Comparison of ENCODE assay signal across 20 mouse cellular contexts in genomic region chr7:65892264-65892828, GRCm38 (mm10). TPM values are rescaled to one million over a fixed set of nuclear protein-coding genes. Genes with fewer than 3 reads are reported as not detected.
DNase-seq lines count a peak whose midpoint lies in the region; ATAC-seq lines count a peak whose summit lies in the region.
"Had no signal": no experiment of that assay in that cellular context is flagged by ENCODE, and none has a peak within 500 bp of the region (broad histone marks: within the 10 kb centered on the region; RNA-seq: fewer than 3 reads in every experiment).

No protein-coding gene starts in this region.

- no peak overlapping the region for H3K4me3 ChIP-seq in hindbrain, embryonic 16.5 days (ENCODE audit: low read length)
- H3K4me3 ChIP-seq in hindbrain, embryonic 11.5 days (ENCODE audit: low read depth, low read length) = no peak overlapping the region
- H3K4me3 ChIP-seq: embryonic facial prominence, embryonic 10.5 days; forebrain, embryonic 12.5 days; intestine, embryonic 15.5 days; limb, embryonic 12.5 days; liver, embryonic 12.5 days; myocyte had no signal

- intact Hi-C loops in left cerebral cortex, postnatal 4 days (cut with DNase I) = no loop called here
- intact Hi-C loops in left cerebral cortex, postnatal 10 days (cut with DNase I) = no loop called here

- peak; percentile 38; the same call in 1 of the 2 replicates for ATAC-seq in hindbrain, embryonic 16.5 days
- ATAC-seq in hindbrain, embryonic 11.5 days (ENCODE audit: low FRiP score) = no peak
- ATAC-seq in granulocyte monocyte progenitor cell, adult 5-6 weeks (replicated peaks; ENCODE audit: poor library complexity, severe bottlenecking) = no peak
- ATAC-seq: intestine, embryonic 15.5 days had no signal

- peaks cover 3% of the 10 kb centered on the region; the same call in 1 of the 2 replicates for H3K4me1 ChIP-seq in hindbrain, embryonic 16.5 days (ENCODE audit: control insufficient read depth, insufficient read depth, low read depth, low read length)
- no peaks in the 10 kb centered on the region for H3K4me1 ChIP-seq in hindbrain, embryonic 11.5 days (replicated peaks; ENCODE audit: control insufficient read depth, insufficient read depth, low read length)
- H3K4me1 ChIP-seq: forebrain, embryonic 12.5 days; intestine, embryonic 15.5 days; liver, embryonic 12.5 days had no signal

- no peak overlapping the region for H3K9ac ChIP-seq in hindbrain, embryonic 16.5 days (ENCODE audit: low read depth, low read length)
- no peak overlapping the region for H3K9ac ChIP-seq in hindbrain, embryonic 11.5 days (ENCODE audit: low read depth, low read length)
- H3K9ac ChIP-seq: forebrain, embryonic 12.5 days; intestine, embryonic 15.5 days; limb, embryonic 12.5 days; liver, embryonic 12.5 days; lung, embryonic 14.5 days had no signal

- H3K27ac ChIP-seq in hindbrain, embryonic 16.5 days (ENCODE audit: low read depth, low read length) = no peak overlapping the region
- no peak overlapping the region for H3K27ac ChIP-seq in hindbrain, embryonic 11.5 days (ENCODE audit: low read depth, low read length)
- H3K27ac ChIP-seq: embryonic facial prominence, embryonic 10.5 days; forebrain, embryonic 12.5 days; intestine, embryonic 15.5 days; limb, embryonic 12.5 days; liver, embryonic 12.5 days had no signal

- DNase-seq in cerebellum, adult 18-20 months = peak; percentile 38
- DNase-seq in cerebellum, adult 8-10 months = no peak
- no peak for DNase-seq in hindbrain, embryonic 11.5 days (ENCODE audit: low spot score)
- peak; percentile 18 for DNase-seq in left cerebral cortex, postnatal 4 days
- DNase-seq in left cerebral cortex, postnatal 10 days (ENCODE audit: extremely low spot score in 1 of 2, low spot score in 2 of 2) = no peak
- DNase-seq in cerebellum, adult 9-11 months = peak; percentile 53
- DNase-seq: gastrocnemius, postnatal 10 days; heart, postnatal 4 days; lung, embryonic 14.5 days; lung, postnatal 4 days; thymus, postnatal 14 days had no signal

- no peaks in the 10 kb centered on the region for H3K9me3 ChIP-seq in hindbrain, embryonic 16.5 days (ENCODE audit: control insufficient read depth, low read length)
- no peaks in the 10 kb centered on the region for H3K9me3 ChIP-seq in hindbrain, embryonic 11.5 days (ENCODE audit: control insufficient read depth, low read length)
- H3K9me3 ChIP-seq: embryonic facial prominence, embryonic 10.5 days; forebrain, embryonic 12.5 days; G1E; intestine, embryonic 15.5 days; limb, embryonic 12.5 days; liver, embryonic 12.5 days had no signal

- no peak overlapping the region for H3K4me2 ChIP-seq in hindbrain, embryonic 16.5 days (ENCODE audit: low read length)
- H3K4me2 ChIP-seq in hindbrain, embryonic 11.5 days (replicated peaks; ENCODE audit: low read depth, low read length) = no peak overlapping the region
- H3K4me2 ChIP-seq: forebrain, embryonic 12.5 days; intestine, embryonic 15.5 days; limb, embryonic 12.5 days; liver, embryonic 12.5 days; lung, embryonic 14.5 days had no signal

- WGBS in hindbrain, embryonic 16.5 days = 55% methylated on average over 9 of the region's 9 CpGs
- 62% methylated on average over 9 of the region's 9 CpGs for WGBS in hindbrain, embryonic 11.5 days

- H3K36me3 ChIP-seq in hindbrain, embryonic 16.5 days (ENCODE audit: control insufficient read depth, insufficient read depth, low read length) = no peaks in the 10 kb centered on the region
- H3K36me3 ChIP-seq in hindbrain, embryonic 11.5 days (ENCODE audit: control insufficient read depth, insufficient read depth, low read length) = no peaks in the 10 kb centered on the region
- H3K36me3 ChIP-seq: embryonic facial prominence, embryonic 10.5 days; forebrain, embryonic 12.5 days; G1E; intestine, embryonic 15.5 days; limb, embryonic 12.5 days; liver, embryonic 12.5 days had no signal

- no peaks in the 10 kb centered on the region for H3K27me3 ChIP-seq in hindbrain, embryonic 16.5 days (replicated peaks; ENCODE audit: control insufficient read depth, insufficient read depth, low read length)
- H3K27me3 ChIP-seq in hindbrain, embryonic 11.5 days (ENCODE audit: control insufficient read depth, insufficient read depth, low read length) = no peaks in the 10 kb centered on the region
- H3K27me3 ChIP-seq: forebrain, embryonic 12.5 days; intestine, embryonic 15.5 days; limb, embryonic 12.5 days had no signal

RNA-seq across cellular contexts. Expression of gene Pcsk6, which starts 30.8 kb away (rescaled TPM):
- polyA plus RNA-seq in hindbrain, embryonic 16.5 days (2015; fragmentation: Nextera tagmentation; extraction: Ambion mirVana) = 0.99 and 1.4 TPM in 2 replicates
- 1.1 and 2.4 TPM in 2 replicates for polyA plus RNA-seq in hindbrain, embryonic 11.5 days (2014; fragmentation: Nextera tagmentation; extraction: Ambion mirVana)
- 10 to 100 TPM; 15.3 to 15.7 TPM for total RNA-seq in left cerebral cortex, postnatal 4 days (2021)
- 1 to 10 TPM; 7.6 to 7.7 TPM for total RNA-seq in left cerebral cortex, postnatal 10 days (2021)
- total RNA-seq in granulocyte monocyte progenitor cell, adult 5-6 weeks (2014; fragmentation: Nextera tagmentation) = not detected in 2 replicates
- not detected in 2 replicates for total RNA-seq in granulocyte monocyte progenitor cell, adult 5-6 weeks (2017)
- polyA plus RNA-seq: G1E had no signal

Comparison
In these comparisons a context has a peak if more than half of its experiments do, and no peak if none do; other contexts are left out.
1. DNase-seq: peak in cerebellum, adult 18-20 months (2 of 2), left cerebral cortex, postnatal 4 days (single experiment) and cerebellum, adult 9-11 months (single experiment); none in cerebellum, adult 8-10 months (single experiment), hindbrain, embryonic 11.5 days (single experiment) and left cerebral cortex, postnatal 10 days (0 of 2).
2. RNA of gene Pcsk6, which starts 30.8 kb away (total RNA-seq): 15.3 to 15.7 TPM in left cerebral cortex, postnatal 4 days and 7.6 to 7.7 TPM in left cerebral cortex, postnatal 10 days; not detected in granulocyte monocyte progenitor cell, adult 5-6 weeks; every median in the first group is over 4 times any median in the second.